Mouse (Mus musculus) c-Kit-negative CD71-positive TER-119-positive erythroid progenitor cells, embryonic 14.5 days (primary cell): ENCODE data around the gene Shb.

Experiments
- DNase-seq: peaks from one replicate; pipeline ENCODE4 v3.0.0-alpha.2; 2013; ENCODE audit warnings: low read depth, low spot score

Shb gene

DNA sequence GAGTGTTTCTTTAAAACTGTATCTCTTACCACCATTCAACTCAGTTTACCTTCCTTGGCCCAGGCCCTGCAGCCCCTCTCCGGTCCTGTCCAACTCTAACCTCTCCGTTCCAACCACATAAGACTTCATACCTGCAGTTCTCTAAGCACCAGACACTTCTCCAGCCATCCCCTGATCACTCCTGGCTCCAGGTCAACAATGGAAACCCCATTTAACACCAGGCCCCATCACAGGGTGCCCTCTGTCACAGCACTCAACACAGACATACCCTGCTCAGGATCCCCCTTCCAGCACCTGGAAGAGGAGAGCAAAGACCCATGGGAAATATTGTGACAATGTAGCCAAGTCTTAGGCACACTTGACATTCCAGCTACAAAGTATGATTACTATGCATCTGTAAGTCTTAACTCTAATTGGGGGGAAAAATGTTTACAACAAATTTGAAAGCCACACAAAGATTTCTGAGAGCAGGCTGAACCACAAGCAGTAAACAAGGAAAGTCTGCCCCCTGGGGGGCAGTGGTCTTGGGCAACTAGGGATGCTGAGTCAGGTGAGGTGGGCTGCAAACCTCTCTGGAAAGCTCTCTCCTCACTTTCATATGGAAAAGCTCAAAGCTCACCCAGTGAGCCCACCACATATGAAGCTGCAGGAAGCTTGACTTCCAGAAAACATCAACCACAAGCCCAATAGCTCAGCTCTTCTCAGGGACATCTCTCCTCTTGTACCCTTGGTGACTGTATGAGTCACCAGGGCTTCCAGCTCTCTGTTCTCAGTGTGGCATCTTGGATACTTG is 4.5 kb downstream of the Shb start:
- DNase-seq, result no peak

DNA sequence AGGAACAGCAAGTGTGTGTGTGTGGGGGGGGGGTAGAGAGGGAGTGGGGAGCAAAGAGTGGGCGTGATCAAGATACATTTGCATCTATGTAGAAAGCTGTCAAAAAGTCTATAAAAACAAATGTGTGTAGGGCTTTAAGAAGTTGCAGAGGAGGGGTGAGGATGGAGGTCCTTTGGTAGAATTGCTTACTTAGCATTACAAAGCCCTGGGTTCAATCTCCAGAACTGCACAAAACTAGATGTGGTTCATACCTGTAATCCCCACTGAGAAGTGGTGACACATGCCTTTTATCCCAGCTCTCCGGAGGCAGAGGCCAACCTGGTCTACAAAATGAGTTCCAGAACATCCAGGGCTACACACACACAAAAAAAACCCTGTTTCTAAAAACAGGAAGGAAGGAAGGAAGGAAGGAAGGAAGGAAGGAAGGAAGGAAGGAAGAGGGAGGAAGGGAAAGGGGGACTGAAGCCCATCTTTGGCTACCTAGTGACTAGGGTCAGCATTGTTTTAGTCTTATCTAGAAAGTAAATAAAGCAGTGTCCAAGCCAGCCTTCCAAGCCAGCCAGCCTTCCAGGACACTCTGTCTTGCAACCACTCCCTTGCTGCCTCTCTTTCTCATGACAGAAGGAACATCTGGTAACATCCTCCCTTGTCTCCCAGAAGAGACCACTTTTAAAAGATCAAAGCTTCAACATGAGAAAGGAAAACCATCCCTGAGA is 5.3 kb downstream of the Shb start:
- DNase-seq, result no peak

GRCm38 (mm10) chr4:45526175-45526574 is 6.1 kb downstream of the Shb start:
- no peak for DNase-seq

- DNase-seq, result no peak
These were observed 6.7 kb downstream of the Shb start for GRCm38 (mm10) chr4:45525541-45525940.

- DNase-seq, result no peak
These were observed 7.7 kb downstream of the Shb start for GRCm38 (mm10) chr4:45524602-45525001.

DNA sequence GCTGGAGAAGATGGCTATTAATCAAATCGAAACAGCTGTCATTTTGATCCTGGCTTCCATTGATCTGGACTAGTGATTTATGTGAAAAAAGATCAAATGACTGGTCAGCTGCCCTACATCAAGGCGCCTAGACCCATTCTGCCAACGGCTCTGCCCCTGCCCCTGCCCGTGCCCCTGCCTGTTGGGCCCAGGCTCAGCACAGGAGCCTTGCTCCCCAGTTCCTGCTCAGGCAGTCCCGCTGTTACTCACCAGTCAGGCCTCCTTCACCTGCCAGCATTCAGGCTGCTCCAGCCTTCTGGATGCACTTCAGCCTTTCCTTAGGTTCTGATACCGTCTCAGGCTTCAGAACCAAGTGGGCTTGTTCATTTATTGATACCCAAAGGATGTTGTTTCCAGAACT is 8.9 kb downstream of the Shb start:
- no peak for DNase-seq

DNA sequence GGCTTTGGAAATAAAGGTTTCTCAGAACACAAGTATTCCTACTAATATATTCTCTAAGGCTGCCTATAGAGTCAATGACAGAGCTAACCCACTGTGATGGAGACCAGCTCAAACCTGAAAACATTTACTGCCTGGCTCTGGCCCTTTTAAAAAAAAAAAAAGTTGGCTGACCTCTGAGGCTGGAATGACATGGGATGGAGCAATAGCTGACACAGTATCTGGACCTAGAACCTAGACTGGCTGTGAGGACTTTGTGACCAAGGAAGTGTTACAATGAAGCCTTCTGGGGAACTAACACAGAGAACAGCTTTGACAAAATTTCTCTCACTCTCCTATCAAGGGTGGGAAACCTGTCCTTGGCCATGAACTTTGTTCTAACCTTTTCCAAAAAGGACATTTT is 9.3 kb downstream of the Shb start:
- DNase-seq, result no peak

DNA sequence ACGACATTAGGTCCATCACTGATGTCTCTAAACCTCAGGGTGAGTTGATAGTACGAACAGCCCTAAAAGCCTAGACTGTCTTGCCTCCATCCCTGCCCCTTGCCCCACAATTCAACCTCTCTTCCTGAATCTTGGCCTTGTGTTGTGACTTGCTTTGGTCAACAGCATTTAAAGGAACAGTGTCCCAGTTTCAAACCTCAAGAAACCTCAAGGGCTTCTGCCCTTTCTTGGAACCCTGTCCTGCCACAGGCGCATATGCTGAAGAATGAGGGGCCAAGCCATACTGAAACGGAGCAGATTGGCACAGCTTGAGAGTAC is 9.7 kb downstream of the Shb start:
- no peak for DNase-seq

GRCm38 (mm10) chr4:45521705-45522582 is 10.3 kb downstream of the Shb start:
- no peak for DNase-seq

DNA sequence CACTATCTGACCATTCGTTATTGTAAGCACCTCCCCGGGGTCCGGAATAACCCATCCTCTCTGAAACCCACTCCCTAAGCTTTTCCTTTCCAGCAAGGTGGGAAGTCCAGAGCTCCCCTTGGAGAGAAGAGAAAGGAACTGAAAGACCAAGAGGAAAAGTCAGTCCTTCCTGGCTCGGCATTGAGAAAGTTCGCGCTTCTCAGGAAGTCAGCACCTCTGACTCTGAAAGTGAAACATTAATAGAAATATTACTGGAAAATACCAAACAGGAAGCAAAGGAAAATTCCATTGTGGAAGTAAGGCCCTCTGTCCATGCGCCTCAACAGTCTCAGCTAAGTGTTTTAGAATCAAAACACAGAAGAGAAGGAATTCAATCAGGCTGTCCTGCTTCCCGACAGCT is 11.9 kb downstream of the Shb start:
- no peak for DNase-seq

DNA sequence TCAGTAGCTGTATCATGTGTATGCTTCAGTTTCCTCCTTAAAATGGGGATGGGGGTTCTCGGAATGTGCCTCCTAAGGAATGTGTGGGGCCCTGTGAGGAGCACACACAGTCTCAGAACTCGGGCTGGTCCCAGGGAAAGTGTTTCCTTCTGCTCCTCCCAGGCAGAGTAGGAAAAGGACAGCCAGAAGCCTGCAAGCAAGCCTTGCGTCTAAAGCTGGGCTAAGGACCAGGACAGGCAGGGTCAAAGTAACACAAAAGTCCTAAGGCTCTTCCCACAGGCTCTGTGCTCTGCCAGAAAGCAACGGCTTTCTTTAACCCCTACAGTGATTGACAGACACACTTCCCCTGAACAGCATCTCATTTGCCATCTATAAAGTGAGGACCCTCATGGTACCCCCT is 14.9 kb downstream of the Shb start:
- no peak for DNase-seq

DNA sequence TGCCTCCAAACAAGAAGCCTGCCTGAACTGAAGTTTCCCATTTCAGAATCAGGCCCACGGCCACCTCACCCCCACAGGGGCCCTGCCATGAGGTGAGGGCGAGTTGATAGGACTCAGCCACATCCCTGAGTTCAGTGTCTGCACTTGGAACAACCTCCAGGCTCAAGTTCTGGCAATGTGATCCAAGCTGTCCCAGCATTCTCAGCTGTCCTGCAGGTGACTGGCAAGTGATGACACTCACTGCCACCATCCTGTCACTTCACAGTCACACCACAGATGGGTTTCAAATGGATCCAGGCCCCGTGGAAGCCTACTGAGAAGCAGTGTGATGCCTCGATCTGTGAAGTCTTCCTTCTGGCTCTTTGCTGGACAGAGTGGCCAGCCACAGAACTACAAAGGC is 16.4 kb downstream of the Shb start:
- DNase-seq, result no peak

DNA sequence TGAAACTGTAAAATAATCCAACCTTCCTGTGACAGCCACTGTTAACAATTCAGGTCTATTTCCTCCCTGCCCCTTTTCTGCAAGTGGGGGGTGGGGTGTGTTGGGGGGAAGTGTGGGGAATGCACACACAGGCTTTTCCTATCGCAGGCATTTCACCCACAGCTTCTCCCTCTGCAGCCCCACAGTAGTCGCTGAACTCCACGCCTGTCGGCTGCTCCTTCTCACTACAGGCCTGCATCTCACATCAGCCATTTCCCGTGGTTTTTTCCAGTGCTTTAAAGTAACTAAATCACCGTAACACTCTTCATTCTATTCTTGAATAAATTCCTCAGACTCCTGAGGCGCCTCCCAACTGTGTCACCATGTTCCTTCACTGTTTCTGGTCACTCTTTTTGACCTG is 17.9 kb downstream of the Shb start:
- DNase-seq, result no peak

DNA sequence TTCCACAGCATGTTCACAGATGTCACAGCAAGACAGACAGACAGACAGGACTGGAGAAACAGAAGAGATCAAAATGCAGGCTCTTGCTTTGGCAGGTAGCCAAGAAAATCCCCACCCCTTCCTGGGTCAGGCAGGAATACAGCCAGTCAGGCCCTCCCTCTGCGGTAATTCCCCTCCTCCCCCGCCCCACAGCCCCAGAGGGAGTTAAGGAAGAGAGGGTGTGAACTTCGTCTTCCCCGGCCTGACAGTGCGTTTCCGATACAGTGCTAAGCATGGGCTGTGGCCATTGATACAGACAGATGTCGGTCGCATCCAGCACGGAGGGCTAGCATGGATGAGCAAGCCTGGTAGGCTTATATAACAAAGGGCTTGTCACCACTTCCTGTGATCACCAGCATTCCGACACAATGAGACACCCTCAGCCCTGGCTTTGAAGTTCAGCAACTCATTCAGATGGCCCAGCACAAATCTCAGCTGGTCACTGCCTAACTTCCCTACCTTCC is 18.4 kb downstream of the Shb start:
- DNase-seq, result no peak

- no peak for DNase-seq
These were observed 18.9 kb downstream of the Shb start for GRCm38 (mm10) chr4:45513340-45513739.

DNA sequence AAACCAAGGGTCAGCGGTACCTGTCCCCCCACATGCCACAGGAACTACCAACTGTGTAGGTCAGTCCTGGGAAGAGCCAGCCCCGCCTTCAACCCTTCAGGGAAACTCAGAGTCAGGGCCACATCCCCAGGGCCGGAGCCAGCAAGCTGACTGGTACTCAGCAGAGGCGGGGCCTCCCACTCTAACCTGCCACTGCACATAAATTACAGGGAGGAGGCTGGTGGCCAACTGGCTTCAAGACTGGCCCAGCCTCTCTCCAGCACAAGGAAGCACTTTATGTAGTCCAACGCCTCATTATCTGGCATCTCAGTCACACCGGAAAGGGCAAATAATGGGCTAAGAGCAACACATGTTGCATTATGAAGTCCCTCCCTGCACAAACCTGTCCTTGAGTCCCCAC is 22.1 kb downstream of the Shb start:
- DNase-seq, result no peak

- no peak for DNase-seq
These were observed 22.9 kb downstream of the Shb start for GRCm38 (mm10) chr4:45509416-45509815.

GRCm38 (mm10) chr4:45508469-45508868 is 23.8 kb downstream of the Shb start:
- DNase-seq, result no peak

GRCm38 (mm10) chr4:45507476-45507875 is 24.8 kb downstream of the Shb start:
- DNase-seq, result no peak

DNA sequence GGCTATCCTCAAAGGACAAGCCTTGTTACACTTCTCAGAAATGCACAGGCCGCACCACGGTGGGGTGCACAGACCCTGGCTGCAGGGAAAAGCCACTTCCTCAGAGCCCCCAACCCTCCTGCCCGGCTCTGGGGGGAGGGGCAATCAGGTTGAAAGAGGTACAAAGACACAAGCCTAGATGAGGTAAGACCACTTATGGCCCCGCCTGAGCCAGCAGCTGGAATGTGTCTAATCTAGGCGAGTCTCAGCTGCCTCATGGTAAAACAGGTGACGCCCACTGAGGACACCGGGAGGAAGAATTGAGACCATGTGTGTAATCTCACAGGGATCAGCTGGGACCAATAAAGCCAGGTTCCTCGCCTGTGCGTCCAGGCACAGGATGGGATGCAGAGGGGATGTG is 25.2 kb downstream of the Shb start:
- DNase-seq, result no peak

GRCm38 (mm10) chr4:45506613-45507012 is 25.7 kb downstream of the Shb start:
- no peak for DNase-seq

DNA sequence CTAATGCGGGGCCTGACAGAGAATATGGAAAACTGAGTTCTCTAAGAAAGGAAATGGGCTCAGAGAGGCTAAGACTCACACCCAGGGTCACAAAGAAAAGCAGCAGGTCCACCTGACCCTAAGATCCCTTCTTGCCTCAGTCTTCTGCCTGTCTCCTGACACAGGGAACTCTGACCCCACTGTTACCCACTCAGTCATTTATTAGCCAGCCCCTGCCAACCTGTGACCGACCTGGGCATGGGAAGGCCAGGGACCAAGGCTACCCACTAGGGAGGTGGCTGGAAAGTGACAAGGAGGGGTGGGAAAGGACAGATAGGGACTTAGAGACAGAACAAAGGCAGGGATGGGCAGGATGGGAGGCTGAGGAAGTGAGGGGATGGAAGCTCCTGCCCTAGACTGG is 26.6 kb downstream of the Shb start:
- no peak for DNase-seq
